Mouse (Mus musculus) neutrophil, adult 59 days (primary cell): ENCODE measurements around the gene Abcd4. TPM values are rescaled to one million over a fixed set of nuclear protein-coding genes. Genes with fewer than 3 reads are reported as not detected.

ENCODE experiments used
- total RNA-seq, 2 experiments: library from RNA; stranded (reverse); gene quantifications; 1 replicate in 1 of 2; 2 replicates in 1 of 2; pipeline ENCODE4 v1.2.4; 2023

The Abcd4 gene
- total RNA-seq = 1 to 10 TPM; 7.2 to 7.8 TPM

DNA sequence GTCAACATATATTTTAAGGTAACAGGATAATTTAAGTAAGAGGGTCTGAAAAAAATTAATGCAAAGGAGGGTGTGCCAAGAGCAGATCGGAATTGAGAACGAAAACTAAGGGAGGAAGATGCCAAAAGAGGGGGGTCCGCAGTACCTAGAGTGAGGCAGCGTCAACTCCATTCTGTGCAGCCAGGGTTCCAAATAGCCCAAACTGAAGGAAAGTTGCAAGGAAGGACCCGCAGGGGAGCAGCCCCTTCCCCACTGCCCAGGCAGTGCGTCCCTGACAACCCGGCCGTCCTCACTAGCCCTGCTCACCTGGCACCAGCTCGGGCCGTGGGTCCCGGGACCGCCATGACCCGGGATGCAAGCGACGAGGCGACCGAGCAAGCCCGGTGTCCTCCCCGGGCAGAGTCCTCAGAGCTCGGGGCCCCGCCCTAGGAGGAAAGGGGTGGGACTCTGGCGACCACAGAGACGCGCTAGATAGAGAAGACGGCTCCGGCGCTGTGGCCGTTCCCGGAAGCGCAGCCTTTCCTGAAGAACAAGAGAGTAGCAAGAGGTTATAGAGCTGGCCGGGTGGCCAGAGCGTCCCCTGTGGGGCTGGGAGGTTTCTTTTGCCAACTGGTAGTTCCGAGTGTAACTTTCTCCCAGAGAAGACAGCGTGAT, at the start of gene Abcd4:
TSS of gene Abcd4 (minus strand) at position 437 of the 654 bp plus-strand sequence.

DNA sequence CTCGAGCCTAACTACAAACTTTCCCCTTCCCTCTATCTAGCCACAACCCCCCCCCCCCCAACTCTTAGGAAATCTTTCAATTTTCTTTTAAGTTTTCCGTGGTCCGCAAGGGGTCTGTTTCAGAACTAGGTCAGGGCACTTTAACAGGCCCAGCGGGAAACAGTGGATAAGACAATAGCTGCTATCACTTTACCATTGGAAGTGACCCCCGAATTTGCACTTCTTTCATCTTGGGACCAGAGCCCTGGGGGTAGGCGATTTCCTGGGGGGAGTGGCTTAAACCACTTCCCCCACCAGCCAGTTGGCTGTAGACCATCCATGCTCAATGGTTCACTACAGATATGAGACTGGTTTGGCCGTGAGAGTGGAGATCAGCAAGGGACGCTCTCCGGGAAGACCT, 23.4 kb upstream of the Abcd4 start, which contains the start of gene Vrtn:
TSS of gene Vrtn (plus strand) at position 366 of the 400 bp plus-strand sequence.

DNA sequence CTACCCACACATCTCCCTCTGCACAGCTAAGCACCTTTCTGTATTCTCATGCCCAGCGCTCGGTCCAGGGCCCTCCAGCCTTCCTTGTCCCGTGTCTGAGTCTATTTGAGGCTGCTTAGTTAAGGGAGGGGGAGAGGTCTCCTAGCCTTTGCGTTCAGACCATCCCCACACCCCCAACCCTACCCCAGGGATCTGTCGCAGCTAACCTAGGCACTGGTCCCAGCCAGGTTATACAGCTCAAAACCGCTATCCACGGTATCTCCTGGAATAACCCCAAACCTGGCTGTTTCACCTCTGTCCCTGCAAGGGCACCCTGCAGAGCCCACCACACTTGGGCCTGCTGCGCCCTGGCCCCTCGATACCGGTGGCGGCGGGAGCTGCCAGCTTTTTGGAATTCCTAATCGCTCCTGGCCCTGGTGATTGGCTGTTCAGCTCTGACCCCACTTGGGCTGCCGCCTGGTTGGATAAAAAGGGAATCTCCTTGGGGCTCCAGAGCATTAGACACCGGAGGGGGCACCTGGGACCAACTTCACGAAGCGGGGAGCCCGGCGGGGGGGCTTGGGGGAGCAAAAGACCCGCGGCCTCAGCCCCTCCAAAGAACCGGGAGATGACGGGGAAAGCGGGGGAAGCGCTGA, 47.8 kb downstream of the Abcd4 start, which contains the start of gene Vsx2:
TSS of gene Vsx2 (plus strand) at position 427 of the 635 bp plus-strand sequence.

Other genes with a start within 250 kb of the Abcd4 start
- gene Entpd5, start 208.4 kb downstream of the Abcd4 start, total RNA-seq = 10 to 100 TPM; 17.0 to 19.4 TPM
- gene Bbof1, start 208.3 kb downstream of the Abcd4 start, total RNA-seq = 1 to 10 TPM in 1 of 2 experiments, under 1 TPM in 1; 0.47 to 1.1 TPM
- 10 to 100 TPM; 21.0 to 27.4 TPM for gene Rnf113a2, start 200.2 kb downstream of the Abcd4 start, total RNA-seq
- gene Aldh6a1, start 166.4 kb downstream of the Abcd4 start, total RNA-seq = 1 to 10 TPM; 3.8 to 4.9 TPM
- 10 to 100 TPM in 1 of 2 experiments, 1 to 10 TPM in 1; 5.6 to 12.1 TPM for gene Lin52, start 166.0 kb downstream of the Abcd4 start, total RNA-seq
- not detected for gene Vsx2, start 47.7 kb downstream of the Abcd4 start, total RNA-seq
- not detected for gene Vrtn, start 23.6 kb upstream of the Abcd4 start, total RNA-seq
- gene Syndig1l, start 81.4 kb upstream of the Abcd4 start, total RNA-seq = not detected
- 100 to 1,000 TPM in 1 of 2 experiments, 10 to 100 TPM in 1; 89.5 to 118 TPM for gene Npc2, start 155.7 kb upstream of the Abcd4 start, total RNA-seq
- 10 to 100 TPM; 37.7 to 46.0 TPM for gene Isca2, start 155.8 kb upstream of the Abcd4 start, total RNA-seq